Mouse (Mus musculus) embryonic facial prominence, embryonic 10.5 days (tissue): Measurements from ENCODE around the gene Mgrn1. TPM values are rescaled to one million over a fixed set of nuclear protein-coding genes. Genes with fewer than 3 reads are reported as not detected.
A peak's percentile ranks its signal among the peaks of the same experiment; 100 is the strongest.

Experiments
- DNase-seq: peaks from one replicate; pipeline ENCODE4 v3.0.0-alpha.2; 2017; ENCODE audit warnings: low spot score
- H3K27ac ChIP-seq: fragments of 300-500 bp; sonication (generic); replicated peaks from 2 replicates; pipeline ENCODE4 v1.5.1; 2016; ENCODE audit warnings: mild to moderate bottlenecking
- H3K27me3 ChIP-seq: fragments of 300-500 bp; sonication (generic); replicated peaks from 2 replicates; pipeline ENCODE4 v1.6.1; 2016; ENCODE audit warnings: low read depth, mild to moderate bottlenecking; ENCODE audit not compliant: poor library complexity, severe bottlenecking
- H3K36me3 ChIP-seq: fragments of 300-500 bp; sonication (generic); replicated peaks from 2 replicates; pipeline ENCODE4 v1.6.1; 2016; ENCODE audit warnings: mild to moderate bottlenecking, moderate library complexity
- H3K4me1 ChIP-seq: fragments of 300-500 bp; sonication (generic); 2 replicates; pipeline ENCODE4 v1.6.1; 2016
- H3K4me3 ChIP-seq: fragments of 300-500 bp; sonication (generic); 2 replicates; pipeline ENCODE4 v1.5.1; 2016; ENCODE audit warnings: mild to moderate bottlenecking, moderate library complexity
- H3K9me3 ChIP-seq: fragments of 300-500 bp; sonication (generic); 2 replicates; pipeline ENCODE4 v1.6.1; 2016; ENCODE audit warnings: mild to moderate bottlenecking
- WGBS: fragments of 180-500 bp; shearing (Covaris S2); methylation state at CpG from one replicate; pipeline ENCODE4 v1.1.7; 2016; 5-methylcytosine and 5-hydroxymethylcytosine counted together
- polyA plus RNA-seq: library from polyadenylated mRNA; unstranded; fragments of >200 nt; fragmentation: Nextera tagmentation; extraction: Ambion mirVana; gene quantifications from 2 replicates; pipeline ENCODE4 v1.2.1, GENCODE M21; 2016

Mgrn1 gene
- polyA plus RNA-seq, 1 experiment from 2014 or later: 72.0 TPM

DNA sequence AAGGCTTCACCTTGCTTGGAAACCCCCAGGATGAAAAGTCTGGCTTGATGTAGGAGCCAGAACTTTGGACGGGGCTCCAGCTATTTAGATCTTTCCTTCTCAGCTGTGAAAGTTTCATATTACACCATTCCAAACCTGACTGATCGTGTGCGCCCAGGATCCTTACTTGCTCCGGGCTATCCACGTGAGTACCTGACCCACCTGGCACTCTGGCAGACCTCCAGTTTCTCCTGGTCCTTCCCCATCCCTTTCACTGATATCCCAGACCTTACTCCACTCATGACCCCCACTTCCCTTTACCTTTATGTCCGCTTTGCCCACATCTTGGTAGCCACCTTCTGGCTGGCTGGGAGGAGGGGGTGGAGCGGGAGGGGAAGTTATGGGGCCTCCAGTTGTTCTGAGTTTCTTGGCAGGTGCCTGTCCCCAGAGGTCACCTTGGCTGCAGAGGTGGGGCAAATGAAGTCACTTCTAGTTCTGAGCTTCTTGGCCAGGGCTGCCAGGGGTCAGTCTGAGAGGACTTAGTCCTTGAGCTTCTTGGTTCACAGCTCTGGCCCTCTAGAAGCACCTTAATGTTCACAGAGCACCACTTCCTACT is 19.9 kb upstream of the Mgrn1 start:
- no peaks in the 10 kb centered on the region for H3K9me3 ChIP-seq
- H3K36me3 ChIP-seq: peaks cover 22% of the 10 kb centered on the region
- H3K4me3 ChIP-seq: no peak overlapping the region
- peaks cover 8% of the 10 kb centered on the region for H3K4me1 ChIP-seq
- no peak overlapping the region for H3K27ac ChIP-seq
- H3K27me3 ChIP-seq: no peaks in the 10 kb centered on the region
- WGBS: 68% methylated on average over 7 of the region's 7 CpGs
- DNase-seq: no peak

DNA sequence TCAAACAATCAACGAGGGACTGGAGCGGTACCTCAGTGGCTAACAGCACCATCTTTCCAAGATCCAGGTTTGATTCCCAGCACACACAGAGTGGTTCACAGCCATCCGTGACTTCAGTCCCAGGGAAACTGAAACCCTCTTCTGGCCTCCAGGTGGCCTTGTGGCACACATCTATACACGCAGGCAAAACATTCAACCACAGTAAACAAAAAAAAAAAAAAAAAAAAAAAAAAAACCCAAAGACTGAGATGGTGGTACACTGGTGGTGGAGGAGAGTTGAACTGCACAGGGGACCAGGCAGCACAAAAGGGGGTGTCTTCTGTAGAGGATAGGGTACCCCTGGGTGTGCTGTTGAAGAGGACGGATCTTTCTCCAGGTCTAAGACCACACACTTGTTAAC is 15.6 kb upstream of the Mgrn1 start:
- 91% methylated on average over 5 of the region's 5 CpGs for WGBS
- Histone ChIP-seq H3K4me3 (no peak overlapping the region), H3K9me3 (no peaks in the 10 kb centered on the region), H3K27ac (no peak overlapping the region), H3K4me1 (peaks cover 6% of the 10 kb centered on the region), H3K27me3 (no peaks in the 10 kb centered on the region), H3K36me3 (peaks cover 52% of the 10 kb centered on the region)
- no peak for DNase-seq

DNA sequence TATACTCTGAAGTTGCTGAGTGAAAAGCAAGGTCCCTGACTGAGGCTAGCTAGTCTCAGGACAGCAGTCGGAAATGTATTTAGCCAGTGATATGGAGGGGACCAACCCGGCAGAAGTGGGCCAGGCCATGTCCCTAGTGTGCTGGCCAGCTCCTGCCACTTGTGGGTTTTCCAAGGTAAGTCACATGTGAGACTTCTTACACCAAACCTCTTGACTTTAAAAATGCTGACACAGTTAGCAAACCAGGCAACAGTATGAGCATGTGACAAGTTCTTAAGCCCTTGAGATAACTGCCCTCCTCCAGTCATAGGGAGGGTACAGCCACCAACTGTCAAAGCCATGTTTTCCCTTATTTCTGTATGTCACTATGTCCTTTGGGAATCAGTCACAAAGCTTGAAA is 14.1 kb upstream of the Mgrn1 start:
- WGBS: 80% methylated on average over 2 of the region's 2 CpGs
- Histone ChIP-seq H3K4me1 (no peaks in the 10 kb centered on the region; the same call in 1 of the 2 replicates), H3K4me3 (no peak overlapping the region), H3K27me3 (no peaks in the 10 kb centered on the region), H3K9me3 (no peaks in the 10 kb centered on the region), H3K27ac (no peak overlapping the region), H3K36me3 (peaks cover 66% of the 10 kb centered on the region)
- no peak for DNase-seq

DNA sequence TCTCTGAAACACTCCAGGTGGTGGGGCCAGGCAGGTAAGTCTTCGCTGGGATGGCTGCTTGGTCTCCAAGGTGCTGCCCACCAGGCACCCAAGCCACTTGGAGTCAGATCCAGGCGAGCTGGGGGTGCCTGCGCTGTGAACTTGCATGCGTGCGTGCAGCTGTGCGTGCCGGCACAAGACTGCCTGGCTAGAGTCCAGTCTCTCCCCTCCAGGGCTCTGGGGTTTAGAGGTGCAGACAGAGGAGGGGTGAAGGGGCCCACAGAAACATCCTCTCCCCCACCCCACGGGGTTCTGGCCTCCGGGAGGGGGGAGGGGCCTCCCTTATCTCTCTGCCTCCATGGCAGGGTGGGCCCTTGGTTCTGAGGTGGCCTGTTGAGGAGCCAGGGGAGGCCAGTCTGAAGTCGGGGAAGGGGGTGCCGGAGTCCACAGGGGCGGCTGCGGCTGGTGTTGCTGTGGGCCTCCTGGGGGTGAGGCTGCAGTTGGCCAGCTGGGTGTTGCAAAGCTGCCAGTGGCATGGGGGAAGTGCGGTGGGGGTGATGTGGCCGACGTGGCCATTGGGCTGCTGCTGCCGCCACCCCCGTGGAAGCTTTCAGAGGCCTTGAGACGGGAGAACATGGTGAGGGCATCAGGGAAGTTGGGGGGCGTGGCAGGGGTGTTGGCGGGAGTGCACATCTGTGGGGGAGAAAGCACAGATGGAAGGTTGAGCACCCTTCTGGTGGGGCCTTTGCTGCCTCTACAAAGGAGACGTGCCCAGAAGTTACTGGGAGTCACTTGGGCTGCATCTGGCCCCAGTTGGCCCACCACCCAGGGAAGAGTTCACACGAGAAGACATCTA is 10.6 kb upstream of the Mgrn1 start:
- Histone ChIP-seq H3K4me3 (no peak overlapping the region), H3K27ac (no peak overlapping the region), H3K4me1 (peaks cover 19% of the 10 kb centered on the region), H3K27me3 (no peaks in the 10 kb centered on the region), H3K9me3 (no peaks in the 10 kb centered on the region), H3K36me3 (peaks cover 53% of the 10 kb centered on the region)
- no peak for DNase-seq
- 94% methylated on average over 23 of the region's 23 CpGs for WGBS

DNA sequence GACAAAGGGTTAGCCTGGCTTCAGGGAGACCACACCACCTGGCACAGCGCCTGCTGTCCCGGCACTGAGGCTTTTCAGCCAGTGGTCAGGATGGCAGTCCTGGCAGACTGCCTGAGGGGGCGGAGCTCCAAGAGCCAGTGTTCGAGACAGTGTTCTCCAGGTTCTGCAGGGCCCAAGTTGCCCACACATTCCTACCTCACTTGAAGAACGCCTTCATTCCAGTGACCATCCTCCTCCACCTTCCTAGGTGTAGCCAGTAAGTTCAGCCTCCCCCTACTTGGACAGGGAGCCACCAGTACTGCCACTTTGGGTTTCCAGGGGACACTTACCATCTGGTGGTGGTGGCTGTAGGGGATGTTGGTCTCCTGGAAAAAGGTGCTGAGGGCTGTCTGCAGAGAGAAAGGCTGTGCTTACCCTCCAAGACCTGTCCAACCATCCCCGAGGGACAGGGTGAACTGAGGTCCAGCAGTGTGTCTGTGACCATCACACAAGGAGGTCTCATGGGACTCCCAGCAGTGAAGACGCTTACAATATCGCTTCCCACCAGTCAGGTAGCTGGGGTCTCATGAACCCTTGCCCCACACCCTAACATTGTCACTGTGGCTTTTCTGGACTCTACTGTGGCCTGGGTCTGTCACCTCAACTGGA is 9.9 kb upstream of the Mgrn1 start:
- Histone ChIP-seq H3K9me3 (no peaks in the 10 kb centered on the region), H3K27ac (no peak overlapping the region), H3K4me3 (no peak overlapping the region), H3K4me1 (peaks cover 23% of the 10 kb centered on the region), H3K36me3 (peaks cover 49% of the 10 kb centered on the region), H3K27me3 (no peaks in the 10 kb centered on the region)
- no peak for DNase-seq
- 94% methylated on average over 8 of the region's 8 CpGs for WGBS

DNA sequence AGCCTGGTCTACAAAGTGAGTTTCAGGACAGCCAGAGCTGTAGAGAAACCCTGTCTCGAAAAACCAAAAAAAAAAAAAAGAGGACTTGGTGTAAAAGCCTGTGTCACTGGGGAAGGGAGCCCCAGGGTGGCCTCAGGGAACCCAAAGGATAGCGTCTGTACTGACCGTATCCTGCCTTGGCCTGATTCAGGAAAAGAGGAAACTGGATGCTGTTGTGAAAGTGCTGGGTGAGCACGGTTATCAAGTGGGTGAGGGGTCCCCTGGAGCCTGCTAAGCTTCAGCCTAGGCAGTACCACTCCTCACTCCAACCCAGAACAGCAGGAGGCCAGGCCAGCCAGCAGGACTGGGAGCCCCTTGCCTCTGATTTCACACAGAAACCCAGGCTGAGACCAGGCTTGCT is 8.9 kb upstream of the Mgrn1 start:
- WGBS: 87% methylated on average over 4 of the region's 4 CpGs
- peaks cover 46% of the 10 kb centered on the region for H3K36me3 ChIP-seq
- no peaks in the 10 kb centered on the region for H3K9me3 ChIP-seq
- peaks cover 33% of the 10 kb centered on the region for H3K4me1 ChIP-seq
- DNase-seq: no peak
- no peaks in the 10 kb centered on the region for H3K27me3 ChIP-seq
- H3K27ac ChIP-seq: peak overlapping the region; percentile 48; the same call in 1 of the 2 replicates
- H3K4me3 ChIP-seq: peak overlapping the region; percentile 95; the same call in 1 of the 2 replicates

DNA sequence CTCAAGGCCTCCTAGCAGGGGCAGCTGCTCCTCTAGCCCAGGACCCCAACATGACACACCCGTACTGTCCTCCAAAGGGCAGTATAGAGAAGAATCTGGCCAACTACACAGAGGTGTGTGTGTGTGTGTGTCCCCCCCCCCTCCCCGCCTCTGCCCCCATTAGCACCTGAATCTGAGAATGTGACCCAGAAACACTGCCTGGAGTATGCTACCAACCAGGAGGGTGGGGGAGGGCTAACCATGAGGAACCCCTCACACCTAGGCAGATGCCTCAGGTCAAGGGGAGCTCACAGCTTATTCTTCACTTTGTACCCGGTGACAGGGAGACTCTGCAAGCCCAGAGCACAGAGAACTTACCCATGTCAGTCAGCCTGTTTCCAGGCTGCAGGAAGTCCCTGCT is 8.3 kb upstream of the Mgrn1 start:
- Histone ChIP-seq H3K9me3 (no peaks in the 10 kb centered on the region), H3K27ac (peak overlapping the region; percentile 97), H3K36me3 (peaks cover 46% of the 10 kb centered on the region), H3K4me1 (peaks cover 33% of the 10 kb centered on the region), H3K4me3 (peak overlapping the region; percentile 95), H3K27me3 (no peaks in the 10 kb centered on the region)
- DNase-seq: no peak
- WGBS: 79% methylated on average over 3 of the region's 3 CpGs

DNA sequence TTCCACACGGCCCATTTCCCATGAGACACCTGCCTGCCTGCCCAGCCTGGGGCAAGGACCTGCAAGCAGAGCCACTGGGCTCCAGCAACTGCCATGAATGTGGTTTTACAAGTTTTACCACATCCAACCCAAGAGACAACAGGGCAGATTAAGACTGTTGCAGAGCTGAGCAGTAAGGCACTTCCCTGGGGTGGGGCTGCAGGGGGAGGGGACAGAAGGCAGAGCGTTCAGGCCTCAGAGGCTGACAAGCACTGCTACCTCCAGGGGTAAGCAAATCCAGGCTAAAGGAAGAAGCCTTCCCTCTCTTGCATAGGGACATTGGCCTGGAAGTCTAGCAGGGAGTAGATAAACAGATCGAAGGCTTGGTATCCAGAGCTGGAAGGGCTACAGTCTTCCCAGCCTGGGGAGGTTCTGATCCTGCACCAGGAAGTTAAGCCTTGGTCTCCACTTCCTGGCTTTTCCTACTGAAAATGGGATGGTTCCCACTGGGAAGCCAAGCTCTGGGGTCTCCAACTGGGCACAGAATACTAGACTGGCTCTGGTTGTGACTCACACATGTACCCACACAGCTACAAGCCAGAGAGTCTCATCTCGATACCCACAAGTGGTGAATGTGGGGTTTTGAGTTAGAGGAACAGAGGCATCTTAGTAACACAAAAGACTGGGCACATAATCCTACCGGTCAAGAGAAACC is 7.7 kb upstream of the Mgrn1 start:
- Histone ChIP-seq H3K4me3 (peak overlapping the region; percentile 95), H3K9me3 (no peaks in the 10 kb centered on the region), H3K4me1 (peaks cover 33% of the 10 kb centered on the region), H3K27me3 (no peaks in the 10 kb centered on the region), H3K36me3 (peaks cover 40% of the 10 kb centered on the region), H3K27ac (peak overlapping the region; percentile 97)
- WGBS: 28% methylated on average over 5 of the region's 5 CpGs
- DNase-seq: peak; percentile 52

DNA sequence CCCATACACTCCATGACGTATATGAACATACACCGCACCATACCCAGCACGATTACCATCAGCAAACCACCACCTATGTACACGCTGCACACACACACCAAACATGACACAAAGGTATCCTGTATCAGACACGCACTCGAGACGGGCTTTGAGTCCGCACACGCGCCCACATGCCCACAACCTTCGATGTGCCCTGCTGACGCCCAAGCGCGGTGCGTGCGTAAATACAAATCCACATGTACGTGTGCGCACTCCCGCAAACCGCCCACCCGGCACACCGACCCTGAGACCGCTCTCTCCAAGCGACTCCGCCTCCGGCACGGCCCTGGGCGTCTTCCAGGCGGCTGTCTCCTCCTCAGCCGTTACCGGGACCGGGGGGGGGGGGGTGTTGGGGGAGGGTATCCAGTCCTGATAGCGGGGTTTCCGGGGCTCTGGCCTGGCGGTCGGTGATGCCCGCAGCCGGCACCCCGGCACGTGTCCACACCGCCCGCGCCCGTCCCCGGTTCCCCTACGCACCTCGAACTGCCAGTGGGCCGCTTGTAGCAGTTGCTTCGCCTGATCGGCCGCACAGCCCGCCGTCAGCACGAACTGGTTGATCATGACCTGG is 6.8 kb upstream of the Mgrn1 start:
- Histone ChIP-seq H3K36me3 (peaks cover 31% of the 10 kb centered on the region), H3K27ac (peak overlapping the region; percentile 97), H3K4me3 (peak overlapping the region; percentile 95), H3K4me1 (peaks cover 33% of the 10 kb centered on the region), H3K9me3 (no peaks in the 10 kb centered on the region), H3K27me3 (no peaks in the 10 kb centered on the region)
- under 1% methylated on average over 54 of the region's 54 CpGs for WGBS
- DNase-seq: peak; percentile 69

DNA sequence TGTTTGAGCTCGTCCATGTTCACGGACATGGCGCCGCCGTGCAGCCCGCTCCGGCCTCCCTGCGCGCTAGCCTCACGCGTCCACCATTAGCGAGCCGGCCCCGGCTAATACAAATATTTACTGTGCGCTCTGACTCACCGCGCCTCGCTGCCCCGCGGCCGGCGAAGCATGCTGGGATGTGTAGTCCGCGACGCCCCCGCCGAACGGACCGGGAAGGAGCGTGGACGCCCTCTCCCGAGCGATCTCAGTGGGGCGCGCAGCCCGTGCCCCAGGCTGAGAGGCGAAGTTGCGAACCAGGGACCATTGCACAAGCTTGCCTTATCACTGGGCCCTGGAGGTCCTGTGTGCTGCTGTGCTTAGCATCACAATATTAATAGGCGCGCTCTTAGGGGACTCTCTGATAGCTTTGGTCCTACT is 6.3 kb upstream of the Mgrn1 start:
- Histone ChIP-seq H3K9me3 (no peaks in the 10 kb centered on the region), H3K4me1 (peaks cover 33% of the 10 kb centered on the region), H3K36me3 (peaks cover 26% of the 10 kb centered on the region), H3K4me3 (peak overlapping the region; percentile 95), H3K27ac (peak overlapping the region; percentile 97), H3K27me3 (no peaks in the 10 kb centered on the region)
- WGBS: under 1% methylated on average over 40 of the region's 40 CpGs
- DNase-seq: peak; percentile 91

DNA sequence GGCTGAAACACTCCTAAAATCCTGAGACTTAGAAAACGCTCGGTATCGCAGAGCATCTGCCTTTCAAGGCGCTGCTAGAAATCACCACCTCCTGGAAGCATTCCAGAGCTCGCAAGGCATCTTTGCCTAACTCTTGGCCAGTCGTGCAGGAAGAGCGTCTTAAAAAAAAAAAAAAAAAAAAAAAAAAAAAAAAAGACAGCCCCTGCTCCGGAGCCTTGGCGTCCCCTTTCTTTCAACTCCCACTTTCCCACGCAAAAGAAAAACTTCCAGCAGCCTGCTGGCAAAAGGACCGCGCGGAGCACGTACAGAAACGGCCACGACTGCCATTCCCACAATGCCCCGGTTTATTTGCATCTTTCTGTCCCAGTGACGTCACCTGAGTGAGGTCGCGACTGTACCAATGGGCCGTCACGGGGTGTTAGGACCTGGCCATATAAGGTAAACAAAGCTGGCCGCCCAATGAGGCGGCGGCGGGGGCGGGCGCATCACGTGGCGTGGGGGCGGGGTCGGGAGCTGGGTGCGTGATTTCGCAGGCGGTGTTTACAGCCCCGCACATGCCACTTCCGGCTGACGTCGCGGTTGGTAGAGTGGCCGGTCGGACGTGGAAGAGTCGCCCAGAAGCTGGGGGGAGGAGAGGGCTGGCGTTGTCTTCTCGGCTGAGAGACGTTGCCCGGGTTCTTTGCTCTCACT is 5.8 kb upstream of the Mgrn1 start, which contains the start of gene Ubald1:
Gene Ubald1 (minus strand): TSS at position 180 of the 690 bp plus-strand sequence.
- WGBS: under 1% methylated on average over 48 of the region's 48 CpGs
- Histone ChIP-seq H3K27ac (peak within 1 kb of the TSS; percentile 97), H3K9me3 (no peaks in the 10 kb centered on the region), H3K4me3 (peak within 1 kb of the TSS; percentile 95), H3K27me3 (no peaks in the 10 kb centered on the region), H3K36me3 (peaks cover 21% of the 10 kb centered on the region), H3K4me1 (peaks cover 35% of the 10 kb centered on the region)
- DNase-seq: peak; percentile 100
